Mouse (Mus musculus) liver, embryonic 15.5 days (tissue): ENCODE results near the gene Gm8257. TPM values are rescaled to one million over a fixed set of nuclear protein-coding genes. Genes with fewer than 3 reads are reported as not detected.
"Not testable (repeated sequence)": the region's sequence is repeated elsewhere in the genome, so short reads cannot be mapped to it uniquely, and the experiment has no call there.

Experiments
- ATAC-seq: fragments of 200-750 bp; cut with Nextera tagmentation; 2 replicates; pipeline ENCODE4 v1.8.0; 2017; ENCODE audit warnings: moderate number of reproducible peaks, mild to moderate bottlenecking, moderate library complexity; ENCODE audit not compliant: insufficient read depth
- H3K27ac ChIP-seq: fragments of 300-500 bp; sonication (generic); replicated peaks from 2 replicates; pipeline ENCODE4 v1.5.1; 2015; ENCODE audit warnings: mild to moderate bottlenecking, inconsistent platforms
- H3K27me3 ChIP-seq: fragments of 300-500 bp; sonication (generic); 2 replicates; pipeline ENCODE4 v1.6.1; 2015; ENCODE audit warnings: mild to moderate bottlenecking, inconsistent platforms
- H3K36me3 ChIP-seq: fragments of 300-500 bp; sonication (generic); replicated peaks from 2 replicates; pipeline ENCODE4 v1.6.1; 2015; ENCODE audit warnings: moderate library complexity, mild to moderate bottlenecking, inconsistent platforms
- H3K4me1 ChIP-seq: fragments of 300-500 bp; sonication (generic); replicated peaks from 2 replicates; pipeline ENCODE4 v1.6.1; 2015; ENCODE audit warnings: inconsistent platforms
- H3K4me2 ChIP-seq: fragments of 300-500 bp; sonication (generic); 2 replicates; pipeline ENCODE4 v1.6.1; 2015; ENCODE audit warnings: moderate library complexity, mild to moderate bottlenecking, inconsistent platforms
- H3K4me3 ChIP-seq: fragments of 300-500 bp; sonication (generic); replicated peaks from 2 replicates; pipeline ENCODE4 v1.5.1; 2015; ENCODE audit warnings: mild to moderate bottlenecking, inconsistent platforms
- H3K9ac ChIP-seq: fragments of 300-500 bp; sonication (generic); 2 replicates; pipeline ENCODE4 v1.6.1; 2015; ENCODE audit warnings: moderate library complexity, mild to moderate bottlenecking, inconsistent platforms
- H3K9me3 ChIP-seq: fragments of 300-500 bp; sonication (generic); replicated peaks from 2 replicates; pipeline ENCODE4 v1.6.1; 2016; ENCODE audit warnings: inconsistent platforms
- WGBS: fragments of 180-500 bp; shearing (Covaris S2); methylation state at CpG from one replicate; pipeline ENCODE4 v1.1.7; 2015; ENCODE audit warnings: mixed read lengths; ENCODE audit not compliant: insufficient replicate concordance; 5-methylcytosine and 5-hydroxymethylcytosine counted together
- polyA plus RNA-seq: library from polyadenylated mRNA; unstranded; fragments of >200 nt; fragmentation: Nextera tagmentation; extraction: Ambion mirVana; gene quantifications from 2 replicates; pipeline ENCODE4 v1.2.1, GENCODE M21; 2015

Gm8257 gene
- not detected in 2 replicates for polyA plus RNA-seq

DNA sequence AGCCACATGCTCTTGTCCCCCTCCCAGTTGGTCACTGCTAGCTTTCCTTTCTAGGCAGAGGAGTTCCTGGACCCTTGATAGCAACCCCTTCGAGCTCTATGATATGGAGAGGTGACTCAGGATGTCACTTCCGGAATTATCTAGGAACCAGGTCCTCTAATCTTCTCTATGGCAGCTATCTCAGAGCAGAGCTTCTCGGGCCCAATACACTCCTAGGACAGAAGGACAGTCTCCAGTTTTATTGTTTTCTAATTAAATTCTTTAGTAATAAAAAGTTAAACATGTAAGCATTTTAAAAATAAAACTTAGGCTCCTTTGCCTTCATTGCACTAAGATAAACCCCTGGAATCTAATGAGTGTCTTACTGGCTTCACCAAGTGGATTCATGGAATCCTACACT, at the start of gene Gm8257:
Gm8257 (minus strand) TSS at position 101 of the 400 bp plus-strand sequence.
- H3K27ac ChIP-seq, H3K36me3 ChIP-seq, H3K9me3 ChIP-seq, H3K4me1 ChIP-seq, ATAC-seq, H3K27me3 ChIP-seq, H3K9ac ChIP-seq, H3K4me3 ChIP-seq, H3K4me2 ChIP-seq: not testable (repeated sequence)
- 61% methylated on average over 3 of the region's 3 CpGs for WGBS

DNA sequence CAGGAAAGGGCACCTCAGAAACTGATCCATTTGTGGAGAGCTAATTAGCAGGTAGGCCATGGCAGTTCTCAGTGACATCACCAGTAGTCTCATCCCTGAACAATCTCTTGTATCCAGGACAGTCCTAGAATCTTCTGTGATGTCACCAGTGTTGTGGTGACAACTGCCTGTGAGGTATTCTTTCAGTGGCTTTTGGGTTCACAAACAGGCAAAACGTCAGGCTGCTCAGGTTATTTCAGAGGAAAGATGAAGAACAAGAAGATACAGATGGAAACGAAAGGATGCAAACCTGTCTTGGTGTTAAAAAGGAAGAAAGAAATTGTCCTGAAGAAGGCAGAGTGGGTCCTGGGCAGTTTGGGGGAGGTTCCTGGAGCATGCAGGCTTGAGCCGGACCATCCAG, 44.0 kb upstream of the Gm8257 start, which contains the start of gene Gm8267:
Gm8267 (minus strand) TSS at position 101 of the 400 bp plus-strand sequence.
- H3K4me2 ChIP-seq, result no peak within 1 kb of the TSS
- 59% methylated on average over 3 of the region's 3 CpGs for WGBS

DNA sequence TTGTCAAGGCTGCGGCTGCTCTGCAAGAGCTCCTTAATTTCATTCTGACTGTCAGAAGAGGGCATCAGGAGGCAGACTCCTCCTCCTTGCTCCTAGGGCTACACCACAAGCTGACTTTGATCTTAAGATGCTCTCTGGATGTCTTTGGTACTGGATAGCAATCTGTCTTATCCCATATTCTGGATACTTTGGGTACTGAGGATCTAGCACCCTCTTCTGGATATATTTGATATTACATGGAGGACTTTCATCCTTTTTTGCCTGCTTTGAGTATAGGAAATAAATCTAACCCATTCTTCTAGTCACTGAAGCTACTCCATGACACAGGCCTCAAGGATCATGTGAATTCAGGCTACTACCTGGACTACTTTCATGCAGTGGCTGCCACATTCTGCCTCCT, 36.5 kb upstream of the Gm8257 start:
- not testable (repeated sequence) for ATAC-seq, H3K4me3 ChIP-seq
- 67% methylated on average over 1 of the region's 1 CpGs for WGBS

More for the DNA sequence above, 44.0 kb upstream of the Gm8257 start, which contains the start of gene Gm8267:
- no peak within 1 kb of the TSS for H3K9ac ChIP-seq
- no peak within 1 kb of the TSS for H3K4me3 ChIP-seq
- no peaks in the 10 kb centered on the region for H3K9me3 ChIP-seq
- no peaks in the 10 kb centered on the region for H3K4me1 ChIP-seq
- no peak for ATAC-seq
- no peak within 1 kb of the TSS for H3K27ac ChIP-seq
- H3K36me3 ChIP-seq, result no peaks in the 10 kb centered on the region
- no peaks in the 10 kb centered on the region for H3K27me3 ChIP-seq

DNA sequence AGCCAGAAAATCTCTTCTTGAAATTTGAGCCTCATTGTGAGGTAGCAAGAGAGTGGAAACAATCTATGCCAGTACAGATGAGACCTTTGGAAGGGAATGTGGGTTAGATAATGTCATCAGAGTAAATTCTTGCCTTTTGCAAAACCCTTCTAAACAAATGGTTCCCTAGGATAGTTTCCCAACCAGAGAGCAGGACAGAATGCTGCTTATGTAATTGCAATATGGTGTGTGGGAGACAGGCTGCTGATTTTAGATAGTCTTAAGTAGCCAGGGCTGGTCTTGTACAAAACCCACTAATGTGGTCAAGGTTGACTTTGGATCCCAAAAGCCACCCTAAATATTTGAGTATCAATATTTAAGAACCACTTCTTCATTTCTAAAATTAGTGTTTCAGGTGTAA, 24.5 kb upstream of the Gm8257 start:
- ATAC-seq, H3K27me3 ChIP-seq, H3K27ac ChIP-seq, H3K9ac ChIP-seq, H3K36me3 ChIP-seq, H3K4me1 ChIP-seq, H3K4me2 ChIP-seq, H3K4me3 ChIP-seq, H3K9me3 ChIP-seq: not testable (repeated sequence)

More for the DNA sequence above, 36.5 kb upstream of the Gm8257 start:
- H3K36me3 ChIP-seq, H3K27me3 ChIP-seq, H3K9ac ChIP-seq, H3K27ac ChIP-seq, H3K9me3 ChIP-seq, H3K4me2 ChIP-seq, H3K4me1 ChIP-seq: not testable (repeated sequence)

DNA sequence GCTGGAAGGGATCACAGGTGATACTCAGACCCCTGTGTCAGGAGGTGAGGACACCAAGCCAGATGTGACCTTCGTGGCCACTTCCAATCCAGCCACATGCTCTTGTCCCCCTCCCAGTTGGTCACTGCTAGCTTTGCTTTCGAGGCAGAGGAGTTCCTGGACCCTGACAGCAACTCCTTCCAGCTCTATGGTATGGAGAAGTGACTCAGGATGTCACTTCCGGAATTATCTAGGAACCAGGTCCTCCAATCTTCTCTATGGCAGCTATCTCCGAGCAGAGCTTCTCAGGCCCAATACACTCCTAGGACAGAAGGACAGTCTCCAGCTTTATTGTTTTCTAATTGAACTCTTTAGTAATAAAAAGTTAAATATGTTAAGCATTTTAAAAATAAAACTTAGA, 78.5 kb downstream of the Gm8257 start, which contains the start of gene Gm5624:
Gm5624 (minus strand) TSS at position 202 of the 400 bp plus-strand sequence.
- ATAC-seq, H3K9ac ChIP-seq, H3K27ac ChIP-seq, H3K27me3 ChIP-seq, H3K4me1 ChIP-seq, H3K4me3 ChIP-seq, H3K4me2 ChIP-seq, H3K9me3 ChIP-seq, H3K36me3 ChIP-seq: not testable (repeated sequence)
- 59% methylated on average over 4 of the region's 4 CpGs for WGBS

Other genes starting within 250 kb of the Gm8257 start
- gene BC061237, start 214.0 kb downstream of the Gm8257 start, polyA plus RNA-seq, result not detected in 2 replicates
- not detected in 2 replicates for gene Gm17093, start 188.2 kb downstream of the Gm8257 start, polyA plus RNA-seq
- not detected in 2 replicates for gene Gm8247, start 123.3 kb downstream of the Gm8257 start, polyA plus RNA-seq
- gene Gm5624, start 78.5 kb downstream of the Gm8257 start, polyA plus RNA-seq, result not detected in 2 replicates
- not detected in 2 replicates for gene Gm8267, start 43.9 kb upstream of the Gm8257 start, polyA plus RNA-seq
- gene Ptgdr, start 152.9 kb upstream of the Gm8257 start, polyA plus RNA-seq, result not detected in 2 replicates